In the genomic region with DNA sequence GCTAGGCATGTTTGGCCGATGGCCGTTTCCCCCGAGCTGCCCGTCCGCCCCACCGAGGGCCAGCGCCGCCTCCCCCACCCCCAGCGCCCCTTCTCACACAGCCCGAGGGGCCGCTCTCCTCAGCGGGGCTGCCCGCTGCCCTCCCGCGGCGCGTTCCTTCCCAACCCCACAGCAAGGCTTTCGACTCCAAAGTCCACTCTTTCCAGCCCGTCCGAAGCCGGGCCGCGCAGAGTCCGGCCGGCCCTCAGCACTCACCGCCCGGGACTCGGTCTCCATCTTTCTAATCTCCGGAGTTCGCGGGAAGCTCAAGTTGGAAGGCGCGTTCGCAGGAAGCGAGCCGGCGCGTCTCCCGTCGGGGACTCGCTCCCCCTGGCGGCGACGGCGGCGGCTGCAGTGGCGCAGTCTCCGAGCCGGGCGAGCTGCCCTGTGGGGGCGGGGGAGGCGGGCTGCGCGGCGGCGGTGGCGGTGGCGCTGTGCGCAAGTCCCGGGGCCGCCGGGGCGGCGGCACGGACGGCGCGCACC, we compare ENCODE assay signal across 8 mouse cellular contexts. TPM values are rescaled to one million over a fixed set of nuclear protein-coding genes. Genes with fewer than 3 reads are reported as not detected.
DNase-seq lines count a peak whose midpoint lies in the region; ATAC-seq lines count a peak whose summit lies in the region.

Gene Boll (minus strand): TSS at position 426 of the 522 bp plus-strand sequence.

- H3K4me3 ChIP-seq in forebrain, embryonic 15.5 days = peak within 1 kb of the TSS; percentile 51
- peak within 1 kb of the TSS; percentile 56 for H3K4me3 ChIP-seq in liver, embryonic 16.5 days (ENCODE audit: low read depth, low read length)
- peak within 1 kb of the TSS; percentile 52 for H3K4me3 ChIP-seq in neural tube, embryonic 13.5 days
- peak within 1 kb of the TSS; percentile 55 for H3K4me3 ChIP-seq in stomach, embryonic 16.5 days (replicated peaks; ENCODE audit: low read length)

- intact Hi-C loops in heart, postnatal 36 days (cut with DNase I) = loop anchor here (5.0 kb wide), 2 partner anchors 121 to 171 kb away; no protein-coding TSS in a partner anchor

- peak; percentile 86 to 88 for DNase-seq in CD8-positive naive resting alpha-beta T cell, adult 2 months (ENCODE audit: low read depth in 2 of 2, low spot score in 2 of 2)
- peak; percentile 31 for DNase-seq in c-Kit-positive CD71-positive TER-119-negative erythroid progenitor cells, embryonic 14.5 days (ENCODE audit: low read depth)
- DNase-seq in heart, postnatal 36 days = peak; percentile 71 to 75
- DNase-seq in layer of hippocampus, adult 11-12 months (ENCODE audit: low spot score) = peak; percentile 55

- ATAC-seq in forebrain, embryonic 15.5 days (replicated peaks) = peak; percentile 92
- ATAC-seq in liver, embryonic 16.5 days (ENCODE audit: low read depth) = peak; percentile 70
- peak; percentile 88 for ATAC-seq in neural tube, embryonic 13.5 days (ENCODE audit: low read depth)
- ATAC-seq in stomach, embryonic 16.5 days (ENCODE audit: insufficient read depth, low FRiP score) = peak; percentile 75

- peaks cover 5% of the 10 kb centered on the region for H3K4me1 ChIP-seq in forebrain, embryonic 15.5 days
- peaks cover 2% of the 10 kb centered on the region; the same call in 1 of the 2 replicates for H3K4me1 ChIP-seq in liver, embryonic 16.5 days (ENCODE audit: control insufficient read depth, low read depth, low read length)
- no peaks in the 10 kb centered on the region; the same call in 1 of the 2 replicates for H3K4me1 ChIP-seq in neural tube, embryonic 13.5 days (replicated peaks)
- H3K4me1 ChIP-seq in stomach, embryonic 16.5 days (ENCODE audit: control insufficient read depth, insufficient read depth, low read length) = no peaks in the 10 kb centered on the region

- H3K9me3 ChIP-seq in forebrain, embryonic 15.5 days = no peaks in the 10 kb centered on the region
- H3K9me3 ChIP-seq in liver, embryonic 16.5 days (replicated peaks; ENCODE audit: control insufficient read depth, low read length) = peaks cover 2% of the 10 kb centered on the region; the same call in 1 of the 2 replicates
- peaks cover 9% of the 10 kb centered on the region; the same call in 1 of the 2 replicates for H3K9me3 ChIP-seq in neural tube, embryonic 13.5 days
- peaks cover 7% of the 10 kb centered on the region for H3K9me3 ChIP-seq in stomach, embryonic 16.5 days (replicated peaks; ENCODE audit: control insufficient read depth, low read length)

- H3K9ac ChIP-seq in forebrain, embryonic 15.5 days (replicated peaks) = peak within 1 kb of the TSS; percentile 28
- H3K9ac ChIP-seq in liver, embryonic 16.5 days (ENCODE audit: low read depth, low read length) = no peak within 1 kb of the TSS
- 0 out of 2 replicates have a peak within 1 kb of the TSS, but pooled peaks have one; percentile 41 for H3K9ac ChIP-seq in neural tube, embryonic 13.5 days
- H3K9ac ChIP-seq in stomach, embryonic 16.5 days (ENCODE audit: low read length) = 0 out of 2 replicates have a peak within 1 kb of the TSS, but pooled peaks have one; percentile 2

- peak within 1 kb of the TSS; percentile 64 for H3K4me2 ChIP-seq in forebrain, embryonic 15.5 days (replicated peaks)
- H3K4me2 ChIP-seq in liver, embryonic 16.5 days (ENCODE audit: low read depth, low read length) = peak within 1 kb of the TSS; percentile 65
- peak within 1 kb of the TSS; percentile 63 for H3K4me2 ChIP-seq in neural tube, embryonic 13.5 days
- peak within 1 kb of the TSS; percentile 61 for H3K4me2 ChIP-seq in stomach, embryonic 16.5 days (ENCODE audit: low read depth, low read length)

- WGBS in forebrain, embryonic 15.5 days = 14% methylated on average over 68 of the region's 68 CpGs
- whole genome bisulfite sequencing in liver, embryonic 16.5 days (ENCODE audit: insufficient replicate concordance) = 17% methylated on average over 49 of the region's 68 CpGs
- WGBS in neural tube, embryonic 13.5 days = 18% methylated on average over 56 of the region's 68 CpGs
- 14% methylated on average over 64 of the region's 68 CpGs for WGBS in stomach, embryonic 16.5 days

- H3K27ac ChIP-seq in forebrain, embryonic 15.5 days (replicated peaks) = no peak within 1 kb of the TSS
- H3K27ac ChIP-seq in liver, embryonic 16.5 days (ENCODE audit: low read length) = no peak within 1 kb of the TSS
- H3K27ac ChIP-seq in neural tube, embryonic 13.5 days (replicated peaks) = no peak within 1 kb of the TSS
- no peak within 1 kb of the TSS for H3K27ac ChIP-seq in stomach, embryonic 16.5 days (ENCODE audit: low read length)

- peaks cover 15% of the 10 kb centered on the region; the same call in 1 of the 2 replicates for H3K27me3 ChIP-seq in forebrain, embryonic 15.5 days
- peaks cover 13% of the 10 kb centered on the region for H3K27me3 ChIP-seq in liver, embryonic 16.5 days (ENCODE audit: control insufficient read depth, insufficient read depth, low read depth, low read length)
- H3K27me3 ChIP-seq in neural tube, embryonic 13.5 days = peaks cover 23% of the 10 kb centered on the region
- H3K27me3 ChIP-seq in stomach, embryonic 16.5 days (ENCODE audit: control insufficient read depth, insufficient read depth, low read length) = peaks cover 17% of the 10 kb centered on the region

- no peaks in the 10 kb centered on the region for H3K36me3 ChIP-seq in forebrain, embryonic 15.5 days
- no peaks in the 10 kb centered on the region for H3K36me3 ChIP-seq in liver, embryonic 16.5 days (ENCODE audit: control insufficient read depth, insufficient read depth)
- H3K36me3 ChIP-seq in neural tube, embryonic 13.5 days = no peaks in the 10 kb centered on the region
- no peaks in the 10 kb centered on the region for H3K36me3 ChIP-seq in stomach, embryonic 16.5 days (ENCODE audit: control insufficient read depth, insufficient read depth, low read length)

RNA-seq across cellular contexts. Expression of gene Boll, which starts in this region (rescaled TPM):
- polyA plus RNA-seq in forebrain, embryonic 15.5 days (2015; fragmentation: Nextera tagmentation; extraction: Ambion mirVana) = 0.27 TPM in 1 of 2 replicates, not detected in the other
- total RNA-seq in heart, postnatal 36 days (2021) = not detected
- 0.16 TPM in 1 of 2 replicates, not detected in the other for polyA plus RNA-seq in liver, embryonic 16.5 days (2015; fragmentation: Nextera tagmentation; extraction: Ambion mirVana)
- polyA plus RNA-seq in neural tube, embryonic 13.5 days (2015; fragmentation: Nextera tagmentation; extraction: Ambion mirVana) = 0.49 TPM in 1 of 2 replicates, not detected in the other
- polyA plus RNA-seq in stomach, embryonic 16.5 days (2015; fragmentation: Nextera tagmentation; extraction: Ambion mirVana) = 0.30 and 0.43 TPM in 2 replicates

Comparison
In these comparisons a context has a peak if more than half of its experiments do, and no peak if none do; other contexts are left out.
1. Peak in ATAC-seq, H3K4me3 ChIP-seq, H3K9ac ChIP-seq and H3K4me2 ChIP-seq in forebrain, embryonic 15.5 days; RNA of the gene not detected or under 1 TPM.
2. Peak in DNase-seq in heart, postnatal 36 days; RNA of the gene not detected or under 1 TPM.
3. Peak in ATAC-seq, H3K4me3 ChIP-seq and H3K4me2 ChIP-seq in liver, embryonic 16.5 days; RNA of the gene not detected or under 1 TPM.
4. Peak in ATAC-seq, H3K4me3 ChIP-seq, H3K9ac ChIP-seq and H3K4me2 ChIP-seq in neural tube, embryonic 13.5 days; RNA of the gene not detected or under 1 TPM.
5. Peak in ATAC-seq, H3K4me3 ChIP-seq, H3K9ac ChIP-seq and H3K4me2 ChIP-seq in stomach, embryonic 16.5 days; RNA of the gene not detected or under 1 TPM.
6. DNase-seq: peak in every context shown above with its lines; median percentile 87 in CD8-positive naive resting alpha-beta T cell, adult 2 months; 73 in heart, postnatal 36 days; 55 in layer of hippocampus, adult 11-12 months; 31 in c-Kit-positive CD71-positive TER-119-negative erythroid progenitor cells, embryonic 14.5 days.